Mouse (Mus musculus) cerebellum, postnatal 14 days (tissue): Measurements from ENCODE around the gene Hoxa5.

Source experiments
- DNase-seq, 2 experiments: peaks; one replicate each; pipeline ENCODE4 v3.0.0; 2021; ENCODE audit warnings: mixed read lengths in 2 of 2

Gene Hoxa5

GRCm38 (mm10) chr6:52204050-52204752 is at the start of gene Hoxa5:
TSS of gene Hoxa5 (minus strand) at chr6:52204587.
- peak in 1 of 2 experiments; percentile 63 for DNase-seq

DNA sequence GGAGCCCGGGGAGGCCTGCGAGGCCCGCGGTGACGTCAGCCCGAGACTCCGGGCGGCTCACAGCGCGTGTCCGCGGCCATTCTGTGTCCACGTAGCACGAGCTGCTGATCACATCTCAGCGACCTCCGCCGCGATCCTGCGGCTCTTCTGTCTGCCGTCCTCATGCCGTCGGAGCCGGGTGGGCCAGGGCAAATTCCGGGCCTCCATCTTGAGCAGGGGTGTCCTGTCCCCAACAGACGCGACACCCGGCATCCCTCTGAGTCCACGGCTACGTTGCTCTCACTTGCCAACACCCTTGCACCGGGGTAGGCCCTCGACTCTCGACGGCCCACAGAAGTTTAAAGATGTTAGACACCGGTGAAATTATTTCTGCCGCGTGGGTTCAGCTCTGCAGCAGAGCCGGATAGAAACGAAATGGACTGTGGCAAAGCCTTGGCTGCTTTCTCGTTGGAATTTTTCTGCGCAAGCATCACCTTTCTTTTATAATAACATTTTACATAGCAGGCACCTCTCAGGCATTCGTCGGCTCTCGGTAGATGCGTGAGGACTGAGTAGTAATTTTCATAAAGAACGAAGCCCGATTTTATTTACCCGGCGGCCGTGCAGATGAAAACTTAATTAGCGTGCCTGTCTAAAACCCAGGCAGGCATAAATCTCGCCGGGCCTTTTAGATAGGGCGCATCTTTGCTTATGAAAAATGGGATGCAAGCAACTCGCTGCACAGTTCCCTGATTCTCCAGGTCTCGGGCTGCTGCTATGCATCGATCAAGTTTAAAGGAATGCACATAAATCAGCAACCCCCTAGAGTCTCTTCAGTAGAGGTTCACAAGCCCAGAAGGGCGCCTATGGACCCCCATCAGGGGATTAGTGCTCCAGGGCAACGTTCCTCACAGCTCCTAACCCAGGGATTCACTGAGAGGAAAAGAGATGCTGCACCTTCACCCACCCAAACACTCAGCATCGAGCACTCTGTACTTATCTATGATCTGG is 49.4 kb upstream of the Hoxa5 start:
- DNase-seq, result peak; percentile 26 to 52

DNA sequence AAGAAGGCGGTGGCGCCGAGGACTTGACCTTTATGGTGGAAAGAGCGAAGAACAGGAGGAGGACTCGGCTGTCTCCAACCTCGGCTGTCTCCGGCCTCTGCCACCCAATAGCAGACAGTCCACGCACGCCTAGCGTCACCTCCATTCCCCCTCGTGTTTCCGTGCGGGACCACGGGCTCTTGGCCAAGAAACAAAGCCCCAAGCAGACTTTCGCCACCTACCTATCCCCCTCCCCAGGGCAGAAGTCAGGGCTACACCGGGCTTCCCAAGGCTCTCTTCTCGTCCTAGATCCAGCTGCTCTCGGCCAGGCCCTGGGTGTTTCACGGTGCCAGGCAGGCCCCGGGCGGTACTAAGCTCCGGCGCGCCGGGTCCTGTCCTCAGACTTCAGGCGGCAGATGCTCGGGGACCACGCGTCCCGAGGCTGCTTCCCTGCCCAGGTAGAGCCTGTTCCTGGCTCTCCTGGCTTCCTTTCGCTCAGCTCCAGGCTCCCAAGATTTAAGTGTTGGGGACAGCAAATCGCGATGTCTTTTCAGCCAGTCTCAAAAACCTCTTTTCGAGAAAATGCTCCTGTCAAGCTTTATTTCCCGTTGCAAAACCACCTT is 48.5 kb upstream of the Hoxa5 start:
- peak in 1 of 2 experiments; percentile 14 for DNase-seq

GRCm38 (mm10) chr6:52252016-52252774 is 47.8 kb upstream of the Hoxa5 start:
- DNase-seq, result peak in 1 of 2 experiments; percentile 9

- no peak for DNase-seq
Measured at GRCm38 (mm10) chr6:52251177-52251879, 46.9 kb upstream of the Hoxa5 start.

GRCm38 (mm10) chr6:52249826-52250225 is 45.4 kb upstream of the Hoxa5 start:
- no peak for DNase-seq

DNA sequence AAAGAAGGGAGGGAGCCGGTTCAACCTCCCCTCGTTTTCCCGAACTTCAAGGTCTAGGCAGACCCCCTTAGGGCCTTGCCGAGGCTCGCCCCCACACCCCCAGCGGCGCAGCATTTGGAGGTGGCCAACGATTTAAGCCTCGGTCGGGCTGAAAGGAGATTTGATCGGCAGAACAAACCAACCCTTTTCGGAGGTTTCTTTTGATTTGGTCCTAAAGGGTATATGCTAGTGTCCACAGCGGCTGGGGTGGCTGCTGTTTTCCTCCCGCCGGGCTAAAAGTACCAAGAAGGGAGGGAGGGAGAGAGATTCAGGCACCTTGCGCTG is 45.0 kb upstream of the Hoxa5 start:
- no peak for DNase-seq

- DNase-seq, result no peak
Measured at GRCm38 (mm10) chr6:52248638-52249414, 44.4 kb upstream of the Hoxa5 start.

DNA sequence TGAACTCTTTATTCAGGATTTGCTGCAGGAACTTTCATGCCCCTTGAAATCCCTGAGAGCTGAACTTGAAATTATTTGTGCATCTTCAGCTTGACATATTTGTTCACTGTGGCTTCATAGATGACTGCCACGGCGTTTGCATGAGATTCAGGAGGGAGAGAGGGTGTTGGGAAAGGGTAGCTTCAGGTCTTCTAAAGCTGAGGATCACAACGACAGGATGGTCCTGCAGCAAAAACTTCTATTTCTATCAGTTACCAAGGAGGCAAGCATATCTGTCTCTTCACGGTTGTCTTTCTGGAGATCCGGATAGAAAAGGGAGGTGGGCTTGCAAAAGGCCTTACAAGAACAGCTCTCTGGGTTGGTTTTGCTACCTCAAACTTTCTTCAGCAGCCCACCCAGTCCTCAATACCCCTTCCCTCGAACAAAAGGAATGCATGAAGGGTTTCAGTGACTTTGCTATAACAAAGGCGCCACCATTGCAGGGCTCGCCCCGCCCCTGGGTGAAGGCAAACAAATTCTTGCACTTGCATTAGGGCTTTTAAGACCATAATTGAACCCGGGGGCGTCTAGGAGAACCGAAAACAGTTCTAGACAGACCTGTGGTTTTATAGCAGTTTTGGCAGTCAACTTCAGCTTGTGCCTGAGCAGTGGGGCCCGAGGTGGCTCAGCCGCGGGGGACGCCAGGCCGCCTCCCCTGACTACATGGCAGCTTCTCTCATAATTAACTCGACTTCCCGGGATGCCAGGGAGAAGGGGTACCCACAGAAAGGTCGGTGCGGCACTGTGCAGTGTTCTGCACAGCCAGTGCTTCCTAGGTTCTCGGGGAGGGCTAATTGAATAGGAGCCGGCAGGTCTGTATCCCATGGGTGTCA is 43.6 kb upstream of the Hoxa5 start:
- DNase-seq, result no peak

DNA sequence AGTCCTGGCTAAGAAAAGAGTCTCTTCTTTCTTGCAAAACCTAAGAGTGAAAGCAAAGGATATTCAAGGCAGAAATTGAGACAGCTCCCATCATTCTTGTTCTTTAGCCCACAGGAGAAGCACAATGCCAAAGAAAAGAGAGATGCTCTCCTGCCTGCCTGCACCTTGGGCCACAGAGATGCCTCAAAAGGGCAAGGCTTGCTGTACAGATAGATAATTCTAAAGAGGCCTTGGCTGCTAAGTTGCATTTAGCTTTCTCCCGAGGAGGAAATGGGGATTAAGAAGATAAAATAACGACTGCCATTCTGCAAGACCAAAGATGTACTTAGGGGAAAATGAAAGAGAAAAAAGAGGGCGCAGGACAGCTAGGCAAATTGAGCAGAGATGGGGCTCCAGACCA is 42.5 kb upstream of the Hoxa5 start:
- no peak for DNase-seq

GRCm38 (mm10) chr6:52246403-52246803 is 42.0 kb upstream of the Hoxa5 start:
- DNase-seq, result no peak

DNA sequence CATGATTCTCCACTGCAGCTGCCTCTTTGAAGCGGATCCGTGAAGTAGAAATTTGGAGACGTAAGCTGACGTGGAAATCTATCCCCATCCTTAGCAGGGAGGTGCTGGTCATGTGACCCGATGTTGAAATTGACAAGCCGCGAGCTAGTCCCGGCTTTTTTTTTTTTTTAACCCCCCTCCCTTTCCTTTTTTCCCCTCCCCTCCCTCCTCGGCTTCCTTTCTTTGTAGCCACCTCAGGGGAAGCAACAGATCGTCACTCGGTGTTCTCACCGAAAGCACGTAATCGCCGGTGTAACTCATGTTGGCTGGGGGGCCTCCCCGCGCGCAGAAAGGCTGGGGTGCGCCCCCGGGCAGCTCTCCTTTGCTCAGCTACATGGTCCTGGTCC is 41.4 kb upstream of the Hoxa5 start, which contains the start of gene Hoxa11:
TSS of gene Hoxa11 (minus strand) at position 54 of the 386 bp plus-strand sequence.
- no peak for DNase-seq

- no peak for DNase-seq
Measured at GRCm38 (mm10) chr6:52245040-52245756, 40.8 kb upstream of the Hoxa5 start.

GRCm38 (mm10) chr6:52244471-52245039 is 40.2 kb upstream of the Hoxa5 start:
- DNase-seq, result no peak

- no peak for DNase-seq
Measured at GRCm38 (mm10) chr6:52243681-52244121, 39.3 kb upstream of the Hoxa5 start.

GRCm38 (mm10) chr6:52242801-52243332 is 38.5 kb upstream of the Hoxa5 start:
- no peak for DNase-seq

DNA sequence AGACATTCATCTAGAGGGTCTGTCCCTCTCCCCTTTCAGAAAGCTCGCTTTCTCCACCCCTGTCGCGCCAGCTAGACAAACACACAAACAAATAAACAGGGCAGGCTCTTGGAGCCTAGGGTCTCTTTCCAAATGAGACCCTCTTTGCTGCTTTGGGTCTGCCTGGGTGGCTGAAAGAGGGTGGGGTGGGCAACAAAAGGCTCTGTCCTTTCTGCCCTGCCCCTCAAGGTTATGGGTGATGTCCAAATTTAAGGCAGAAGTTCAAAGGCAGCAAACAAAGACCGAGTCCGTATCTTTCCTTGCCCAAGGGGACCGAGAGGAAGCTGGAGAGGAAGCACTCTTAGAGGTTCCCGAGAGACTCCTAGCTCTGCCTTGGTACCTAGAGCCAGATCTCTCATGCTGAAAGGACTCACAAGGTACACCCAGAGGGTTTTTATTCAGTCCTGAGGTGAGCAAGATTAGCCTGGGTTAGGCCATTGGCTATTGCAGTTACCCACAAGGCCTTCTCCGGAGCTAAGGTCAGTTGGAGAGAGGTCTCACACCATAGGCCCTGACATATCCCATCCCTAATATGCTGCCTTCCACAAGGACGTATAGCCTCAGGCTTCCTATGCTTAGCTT is 36.7 kb upstream of the Hoxa5 start:
- no peak for DNase-seq

DNA sequence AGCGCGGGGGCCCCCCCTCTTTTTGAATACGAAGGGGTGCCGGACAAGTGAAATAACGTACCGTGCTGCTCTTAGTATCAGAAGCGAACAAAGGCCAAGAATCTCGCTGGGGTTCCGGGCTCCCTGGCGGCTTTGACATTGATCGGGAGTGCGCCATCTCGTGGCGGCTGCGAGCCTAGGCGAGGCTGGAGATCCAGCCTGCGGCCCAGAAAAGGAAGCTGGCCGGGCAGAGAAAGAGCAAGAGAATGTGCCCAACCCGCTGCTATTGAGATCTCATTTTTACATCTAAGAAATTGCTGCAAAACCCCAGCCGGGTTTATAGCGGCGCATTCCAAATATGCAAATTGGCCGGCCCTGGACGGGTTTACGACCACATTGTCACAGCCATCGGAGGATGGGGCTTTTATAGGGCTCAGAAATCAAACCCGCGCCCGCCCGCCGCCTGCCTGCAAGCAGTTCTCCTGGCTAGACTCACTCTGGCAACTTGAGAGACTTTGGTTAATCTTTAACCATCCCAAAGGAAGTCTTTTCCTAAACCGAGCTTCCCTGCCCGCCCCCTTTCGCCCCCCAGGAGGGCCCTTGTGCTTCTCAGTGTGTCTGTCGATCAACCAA is 36.1 kb upstream of the Hoxa5 start, which contains the start of gene Hoxa10:
TSS of gene Hoxa10 (minus strand) at position 466 of the 612 bp plus-strand sequence.
- peak in 1 of 2 experiments; percentile 73 for DNase-seq
